Mouse (Mus musculus) limb, embryonic 13.5 days (tissue): ENCODE data around the gene Mybpc2. TPM values are rescaled to one million over a fixed set of nuclear protein-coding genes. Genes with fewer than 3 reads are reported as not detected.
A peak's percentile ranks its signal among the peaks of the same experiment; 100 is the strongest.

Experiments
- ATAC-seq: fragments of 200-750 bp; cut with Nextera tagmentation; 2 replicates; pipeline ENCODE4 v1.8.0; 2017; ENCODE audit warnings: low read depth, moderate number of reproducible peaks, moderate TSS enrichment; ENCODE audit not compliant: low FRiP score
- H3K27ac ChIP-seq: fragments of 300-500 bp; sonication (generic); 2 replicates; pipeline ENCODE4 v1.5.1; 2015; ENCODE audit warnings: inconsistent platforms, mild to moderate bottlenecking, moderate library complexity
- H3K27me3 ChIP-seq: fragments of 300-500 bp; sonication (generic); 2 replicates; pipeline ENCODE4 v1.6.1; 2015; ENCODE audit warnings: mild to moderate bottlenecking, inconsistent platforms
- H3K36me3 ChIP-seq: fragments of 300-500 bp; sonication (generic); 2 replicates; pipeline ENCODE4 v1.6.1; 2015; ENCODE audit warnings: inconsistent platforms, mild to moderate bottlenecking, moderate library complexity
- H3K4me1 ChIP-seq: fragments of 300-500 bp; sonication (generic); 2 replicates; pipeline ENCODE4 v1.6.1; 2015; ENCODE audit warnings: inconsistent platforms
- H3K4me2 ChIP-seq: fragments of 300-500 bp; sonication (generic); replicated peaks from 2 replicates; pipeline ENCODE4 v1.6.1; 2015; ENCODE audit warnings: inconsistent platforms, mild to moderate bottlenecking, moderate library complexity
- H3K4me3 ChIP-seq: fragments of 300-500 bp; sonication (generic); 2 replicates; pipeline ENCODE4 v1.5.1; 2015; ENCODE audit warnings: moderate library complexity, mild to moderate bottlenecking, inconsistent platforms
- H3K9ac ChIP-seq: fragments of 300-500 bp; sonication (generic); 2 replicates; pipeline ENCODE4 v1.6.1; 2015; ENCODE audit warnings: mild to moderate bottlenecking, inconsistent platforms
- H3K9me3 ChIP-seq: fragments of 300-500 bp; sonication (generic); 2 replicates; pipeline ENCODE4 v1.6.1; 2016; ENCODE audit warnings: inconsistent platforms
- WGBS: fragments of 180-500 bp; shearing (Covaris S2); methylation state at CpG from one replicate; pipeline ENCODE4 v1.1.7; 2015; 5-methylcytosine and 5-hydroxymethylcytosine counted together
- polyA plus RNA-seq: library from polyadenylated mRNA; unstranded; fragments of >200 nt; fragmentation: Nextera tagmentation; extraction: Ambion mirVana; gene quantifications from 2 replicates; pipeline ENCODE4 v1.2.1, GENCODE M21; 2015

Mybpc2 gene
- polyA plus RNA-seq, 1 experiment from 2014 or later: 0.10 TPM

- Histone ChIP-seq H3K27me3 (peaks cover 31% of the 10 kb centered on the region), H3K9ac (no peak overlapping the region), H3K4me1 (peaks cover 8% of the 10 kb centered on the region), H3K36me3 (peaks cover 42% of the 10 kb centered on the region), H3K4me3 (no peak overlapping the region), H3K9me3 (no peaks in the 10 kb centered on the region), H3K4me2 (no peak overlapping the region), H3K27ac (no peak overlapping the region)
- ATAC-seq: no peak
- 42% methylated on average over 5 of the region's 5 CpGs for WGBS
Observed at GRCm38 (mm10) chr7:44531207-44531606, 6.8 kb upstream of the Mybpc2 start.

- no peak for ATAC-seq
- Histone ChIP-seq H3K4me3 (no peak overlapping the region), H3K36me3 (peaks cover 35% of the 10 kb centered on the region), H3K9me3 (no peaks in the 10 kb centered on the region), H3K27me3 (peaks cover 38% of the 10 kb centered on the region), H3K27ac (no peak overlapping the region), H3K4me1 (peaks cover 8% of the 10 kb centered on the region), H3K4me2 (no peak overlapping the region), H3K9ac (no peak overlapping the region)
- WGBS: 66% methylated on average over 3 of the region's 3 CpGs
Observed at GRCm38 (mm10) chr7:44530507-44530906, 6.1 kb upstream of the Mybpc2 start.

- H3K4me3 ChIP-seq: no peak overlapping the region
- no peak overlapping the region for H3K27ac ChIP-seq
- no peaks in the 10 kb centered on the region for H3K9me3 ChIP-seq
- peaks cover 48% of the 10 kb centered on the region for H3K27me3 ChIP-seq
- ATAC-seq: no peak
- H3K4me2 ChIP-seq: no peak overlapping the region
- H3K4me1 ChIP-seq: peaks cover 14% of the 10 kb centered on the region
- peaks cover 25% of the 10 kb centered on the region for H3K36me3 ChIP-seq
- 70% methylated on average over 5 of the region's 5 CpGs for WGBS
- H3K9ac ChIP-seq: 0 out of 2 replicates have a peak overlapping the region, but pooled peaks have one; percentile 4
Observed at GRCm38 (mm10) chr7:44529518-44529917, 5.1 kb upstream of the Mybpc2 start.

- H3K27me3 ChIP-seq: peaks cover 66% of the 10 kb centered on the region
- H3K36me3 ChIP-seq: peaks cover 8% of the 10 kb centered on the region
- H3K9me3 ChIP-seq: no peaks in the 10 kb centered on the region
- 5% methylated on average over 40 of the region's 40 CpGs for WGBS
- peaks cover 15% of the 10 kb centered on the region for H3K4me1 ChIP-seq
- H3K4me2 ChIP-seq: peak overlapping the region; percentile 77
- no peak overlapping the region for H3K27ac ChIP-seq
- no peak for ATAC-seq
- H3K4me3 ChIP-seq: peak overlapping the region; percentile 43
- H3K9ac ChIP-seq: peak overlapping the region; percentile 56
Observed at GRCm38 (mm10) chr7:44527483-44528398, 3.3 kb upstream of the Mybpc2 start.

GRCm38 (mm10) chr7:44526414-44527154 is 2.1 kb upstream of the Mybpc2 start:
- Histone ChIP-seq H3K9me3 (no peaks in the 10 kb centered on the region), H3K4me2 (no peak overlapping the region), H3K36me3 (no peaks in the 10 kb centered on the region), H3K4me3 (no peak overlapping the region), H3K4me1 (peaks cover 16% of the 10 kb centered on the region), H3K27ac (no peak overlapping the region), H3K9ac (no peak overlapping the region), H3K27me3 (peaks cover 78% of the 10 kb centered on the region)
- no peak for ATAC-seq
- 84% methylated on average over 14 of the region's 14 CpGs for WGBS

- Histone ChIP-seq H3K4me1 (peaks cover 17% of the 10 kb centered on the region), H3K9ac (peak overlapping the region; percentile 31), H3K36me3 (no peaks in the 10 kb centered on the region), H3K9me3 (no peaks in the 10 kb centered on the region), H3K4me3 (peak overlapping the region; percentile 3; the same call in 1 of the 2 replicates), H3K27ac (no peak overlapping the region), H3K27me3 (peaks cover 89% of the 10 kb centered on the region), H3K4me2 (peak overlapping the region; percentile 14; the same call in 1 of the 2 replicates)
- 11% methylated on average over 22 of the region's 22 CpGs for WGBS
- ATAC-seq: no peak
Observed at GRCm38 (mm10) chr7:44525126-44525832, 823 bp upstream of the Mybpc2 start.

GRCm38 (mm10) chr7:44523056-44523455 is 1.4 kb downstream of the Mybpc2 start:
- Histone ChIP-seq H3K27me3 (peaks cover 85% of the 10 kb centered on the region), H3K36me3 (no peaks in the 10 kb centered on the region), H3K9ac (no peak overlapping the region), H3K27ac (no peak overlapping the region), H3K4me3 (no peak overlapping the region), H3K4me1 (peaks cover 14% of the 10 kb centered on the region), H3K9me3 (no peaks in the 10 kb centered on the region), H3K4me2 (no peak overlapping the region)
- 74% methylated on average over 2 of the region's 2 CpGs for WGBS
- no peak for ATAC-seq

GRCm38 (mm10) chr7:44521710-44522109 is 2.7 kb downstream of the Mybpc2 start:
- ATAC-seq: peak; percentile 55; the same call in 1 of the 2 replicates
- H3K27me3 ChIP-seq: peaks cover 79% of the 10 kb centered on the region
- 4% methylated on average over 20 of the region's 20 CpGs for WGBS

GRCm38 (mm10) chr7:44520990-44521389 is 3.5 kb downstream of the Mybpc2 start:
- H3K27ac ChIP-seq: no peak overlapping the region
- H3K4me3 ChIP-seq: no peak overlapping the region
- no peak overlapping the region for H3K9ac ChIP-seq
- no peaks in the 10 kb centered on the region for H3K36me3 ChIP-seq
- ATAC-seq: no peak
- H3K4me1 ChIP-seq: peaks cover 10% of the 10 kb centered on the region; the same call in 1 of the 2 replicates
- 64% methylated on average over 3 of the region's 3 CpGs for WGBS
- no peaks in the 10 kb centered on the region for H3K9me3 ChIP-seq
- no peak overlapping the region for H3K4me2 ChIP-seq
- peaks cover 74% of the 10 kb centered on the region for H3K27me3 ChIP-seq

More at GRCm38 (mm10) chr7:44521710-44522109, 2.7 kb downstream of the Mybpc2 start:
- Histone ChIP-seq H3K4me3 (peak overlapping the region; percentile 5; the same call in 1 of the 2 replicates), H3K4me2 (peak overlapping the region; percentile 50), H3K36me3 (no peaks in the 10 kb centered on the region), H3K4me1 (peaks cover 10% of the 10 kb centered on the region; the same call in 1 of the 2 replicates), H3K9me3 (no peaks in the 10 kb centered on the region), H3K27ac (no peak overlapping the region), H3K9ac (peak overlapping the region; percentile 43; the same call in 1 of the 2 replicates)

GRCm38 (mm10) chr7:44519240-44519913 is 5.1 kb downstream of the Mybpc2 start:
- 72% methylated on average over 9 of the region's 9 CpGs for WGBS
- 0 out of 2 replicates have a peak, but pooled peaks cover 3% of the 10 kb centered on the region for H3K4me1 ChIP-seq
- H3K9ac ChIP-seq: no peak overlapping the region
- H3K36me3 ChIP-seq: no peaks in the 10 kb centered on the region
- no peaks in the 10 kb centered on the region for H3K9me3 ChIP-seq
- no peak for ATAC-seq
- no peak overlapping the region for H3K27ac ChIP-seq
- no peak overlapping the region for H3K4me3 ChIP-seq
- no peak overlapping the region for H3K4me2 ChIP-seq
- H3K27me3 ChIP-seq: peaks cover 60% of the 10 kb centered on the region

- ATAC-seq: no peak
- H3K27me3 ChIP-seq: peaks cover 23% of the 10 kb centered on the region
- H3K27ac ChIP-seq: no peak overlapping the region
- H3K4me2 ChIP-seq: no peak overlapping the region
- H3K9ac ChIP-seq: no peak overlapping the region
- H3K4me1 ChIP-seq: no peaks in the 10 kb centered on the region
- peaks cover 1% of the 10 kb centered on the region; the same call in 1 of the 2 replicates for H3K9me3 ChIP-seq
- H3K4me3 ChIP-seq: no peak overlapping the region
- H3K36me3 ChIP-seq: no peaks in the 10 kb centered on the region
Observed at GRCm38 (mm10) chr7:44507491-44507890, 17.0 kb downstream of the Mybpc2 start.
